Mouse (Mus musculus): ENCODE measurements around the gene Cfap46. TPM values are rescaled to one million over a fixed set of nuclear protein-coding genes. Genes with fewer than 3 reads are reported as not detected.

Cfap46 gene
- polyA plus RNA-seq, 1 experiment from 2014 or later = 1.7 TPM

DNA sequence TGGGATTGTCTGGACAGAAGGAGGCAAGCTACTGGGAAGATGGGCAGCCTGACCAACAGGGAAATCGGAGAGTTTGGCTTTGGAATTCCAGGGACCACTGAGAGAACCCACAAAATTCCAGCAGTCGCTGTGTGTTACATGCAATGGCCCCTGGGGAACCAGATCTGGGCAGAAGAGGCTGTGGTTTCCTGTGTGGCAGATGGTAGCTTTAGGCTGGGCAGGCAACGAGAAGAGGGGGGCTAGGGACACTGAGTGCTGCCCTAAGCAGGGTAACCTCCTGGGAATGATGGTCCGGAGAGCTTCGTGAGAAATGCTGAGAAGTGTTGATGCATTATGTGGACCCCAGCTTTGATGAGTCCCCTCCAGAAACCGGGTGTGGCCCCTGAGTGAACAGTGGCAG, 87.8 kb downstream of the Cfap46 start:
- Histone ChIP-seq H3K4me3 (ENCODE audit: low read depth, low read length) (no peak overlapping the region), H3K36me3 (ENCODE audit: insufficient read depth, low read length) (no peaks in the 10 kb centered on the region), H3K27me3 (replicated peaks; ENCODE audit: insufficient read depth, low read length) (no peaks in the 10 kb centered on the region), H3K9ac (replicated peaks; ENCODE audit: low read depth) (no peak overlapping the region), H3K27ac (ENCODE audit: low read length) (no peak overlapping the region), H3K4me2 (replicated peaks; ENCODE audit: low read depth, low read length) (no peak overlapping the region), H3K4me1 (ENCODE audit: insufficient read depth, low read depth, low read length) (no peaks in the 10 kb centered on the region), H3K9me3 (ENCODE audit: low read length) (no peaks in the 10 kb centered on the region)
- 64% methylated on average over 6 of the region's 6 CpGs for WGBS
- DNase-seq (ENCODE audit: low spot score) (no peak), ATAC-seq (no peak)
- no peak for TF ChIP-seq EP300 (IDR thresholded peaks at IDR 0.05)
- no peak for TF ChIP-seq CTCF (IDR thresholded peaks at IDR 0.05)

DNA sequence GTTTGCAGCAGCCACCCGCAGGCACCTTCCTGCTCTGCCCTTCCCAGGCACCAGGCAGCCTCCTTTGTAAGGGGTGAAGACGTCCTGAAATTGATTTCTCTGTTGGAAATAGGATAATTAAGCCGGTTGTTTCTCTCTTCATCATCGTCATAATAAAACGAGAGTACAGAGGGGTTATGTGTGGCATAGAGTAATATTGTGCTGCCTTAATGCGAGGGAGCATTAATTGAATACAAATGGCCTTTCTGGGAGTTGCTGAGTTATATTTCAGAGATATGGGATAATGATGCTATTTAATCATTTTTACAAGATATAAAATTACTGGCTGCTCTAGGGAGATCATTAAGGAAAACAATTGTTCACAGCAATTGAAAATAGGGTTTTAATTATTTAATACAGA, 88.3 kb downstream of the Cfap46 start:
- no peaks in the 10 kb centered on the region for H3K27me3 ChIP-seq (replicated peaks; ENCODE audit: insufficient read depth, low read length)
- H3K27ac ChIP-seq (ENCODE audit: low read length) = no peak overlapping the region
- WGBS = 68% methylated on average over 6 of the region's 6 CpGs
- H3K9ac ChIP-seq (replicated peaks; ENCODE audit: low read depth) = no peak overlapping the region
- no peak overlapping the region for H3K4me3 ChIP-seq (ENCODE audit: low read depth, low read length)
- TF ChIP-seq EP300 (IDR thresholded peaks at IDR 0.05) (no peak), CTCF (IDR thresholded peaks at IDR 0.05) (no peak)
- no peaks in the 10 kb centered on the region for H3K9me3 ChIP-seq (ENCODE audit: low read length)
- H3K36me3 ChIP-seq (ENCODE audit: insufficient read depth, low read length) = no peaks in the 10 kb centered on the region
- no peaks in the 10 kb centered on the region for H3K4me1 ChIP-seq (ENCODE audit: insufficient read depth, low read depth, low read length)
- DNase-seq (ENCODE audit: low spot score) (no peak), ATAC-seq (no peak)
- no peak overlapping the region for H3K4me2 ChIP-seq (replicated peaks; ENCODE audit: low read depth, low read length)

GRCm38 (mm10) chr7:139591311-139591710, 92.3 kb downstream of the Cfap46 start:
- Histone ChIP-seq H3K4me3 (ENCODE audit: low read depth, low read length) (no peak overlapping the region), H3K4me2 (replicated peaks; ENCODE audit: low read depth, low read length) (no peak overlapping the region), H3K9ac (replicated peaks; ENCODE audit: low read depth) (no peak overlapping the region), H3K9me3 (ENCODE audit: low read length) (no peaks in the 10 kb centered on the region), H3K36me3 (ENCODE audit: insufficient read depth, low read length) (no peaks in the 10 kb centered on the region), H3K27ac (ENCODE audit: low read length) (no peak overlapping the region), H3K27me3 (replicated peaks; ENCODE audit: insufficient read depth, low read length) (peaks cover 11% of the 10 kb centered on the region), H3K4me1 (ENCODE audit: insufficient read depth, low read depth, low read length) (no peaks in the 10 kb centered on the region)
- ATAC-seq = no peak
- 83% methylated on average over 5 of the region's 5 CpGs for WGBS
- DNase-seq (ENCODE audit: low spot score) = no peak
- TF ChIP-seq EP300 (IDR thresholded peaks at IDR 0.05) (no peak), CTCF (IDR thresholded peaks at IDR 0.05) (no peak)

DNA sequence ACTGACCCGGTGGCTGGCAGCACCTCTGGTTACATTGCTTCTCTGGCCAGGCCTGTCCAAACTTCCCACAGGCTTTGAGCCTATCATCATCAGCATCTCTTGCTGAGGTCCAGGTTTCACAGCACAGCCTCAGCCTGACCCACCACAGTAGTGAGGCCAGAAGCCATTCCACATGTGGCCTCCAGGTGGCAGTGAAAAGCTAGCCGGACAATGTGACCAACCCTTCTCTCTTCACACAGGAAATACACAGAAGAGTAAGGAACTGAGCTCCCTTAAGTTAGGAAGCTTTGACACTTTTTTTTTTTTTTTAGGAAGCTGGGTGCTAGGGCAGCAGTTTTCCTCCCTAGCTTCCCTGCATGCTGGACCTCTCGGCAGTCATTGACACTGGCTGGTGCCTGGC, 93.3 kb downstream of the Cfap46 start:
- 31% methylated on average over 3 of the region's 3 CpGs for WGBS
- peak; percentile 82 for TF ChIP-seq CTCF (IDR thresholded peaks at IDR 0.05)
- no peak for TF ChIP-seq EP300 (IDR thresholded peaks at IDR 0.05)
- ATAC-seq (no peak), DNase-seq (ENCODE audit: low spot score) (peak; percentile 42)
- Histone ChIP-seq H3K27me3 (replicated peaks; ENCODE audit: insufficient read depth, low read length) (peaks cover 20% of the 10 kb centered on the region), H3K4me2 (replicated peaks; ENCODE audit: low read depth, low read length) (no peak overlapping the region), H3K9ac (replicated peaks; ENCODE audit: low read depth) (no peak overlapping the region), H3K4me3 (ENCODE audit: low read depth, low read length) (no peak overlapping the region), H3K36me3 (ENCODE audit: insufficient read depth, low read length) (no peaks in the 10 kb centered on the region), H3K4me1 (ENCODE audit: insufficient read depth, low read depth, low read length) (no peaks in the 10 kb centered on the region), H3K27ac (ENCODE audit: low read length) (no peak overlapping the region), H3K9me3 (ENCODE audit: low read length) (no peaks in the 10 kb centered on the region)

- H3K4me3 ChIP-seq (ENCODE audit: low read depth, low read length) = no peak overlapping the region
- H3K4me1 ChIP-seq (ENCODE audit: insufficient read depth, low read depth, low read length) = peaks cover 3% of the 10 kb centered on the region; the same call in 1 of the 2 replicates
- TF ChIP-seq CTCF (IDR thresholded peaks at IDR 0.05) = no peak
- TF ChIP-seq EP300 (IDR thresholded peaks at IDR 0.05) = no peak
- H3K27ac ChIP-seq (ENCODE audit: low read length) = no peak overlapping the region
- no peak overlapping the region for H3K9ac ChIP-seq (replicated peaks; ENCODE audit: low read depth)
- no peaks in the 10 kb centered on the region for H3K9me3 ChIP-seq (ENCODE audit: low read length)
- peaks cover 41% of the 10 kb centered on the region for H3K27me3 ChIP-seq (replicated peaks; ENCODE audit: insufficient read depth, low read length)
- H3K4me2 ChIP-seq (replicated peaks; ENCODE audit: low read depth, low read length) = no peak overlapping the region
- no peaks in the 10 kb centered on the region for H3K36me3 ChIP-seq (ENCODE audit: insufficient read depth, low read length)
- ATAC-seq (no peak), DNase-seq (ENCODE audit: low spot score) (no peak)
- 44% methylated on average over 7 of the region's 7 CpGs for WGBS
These were observed 95.7 kb downstream of the Cfap46 start for GRCm38 (mm10) chr7:139587919-139588318.

DNA sequence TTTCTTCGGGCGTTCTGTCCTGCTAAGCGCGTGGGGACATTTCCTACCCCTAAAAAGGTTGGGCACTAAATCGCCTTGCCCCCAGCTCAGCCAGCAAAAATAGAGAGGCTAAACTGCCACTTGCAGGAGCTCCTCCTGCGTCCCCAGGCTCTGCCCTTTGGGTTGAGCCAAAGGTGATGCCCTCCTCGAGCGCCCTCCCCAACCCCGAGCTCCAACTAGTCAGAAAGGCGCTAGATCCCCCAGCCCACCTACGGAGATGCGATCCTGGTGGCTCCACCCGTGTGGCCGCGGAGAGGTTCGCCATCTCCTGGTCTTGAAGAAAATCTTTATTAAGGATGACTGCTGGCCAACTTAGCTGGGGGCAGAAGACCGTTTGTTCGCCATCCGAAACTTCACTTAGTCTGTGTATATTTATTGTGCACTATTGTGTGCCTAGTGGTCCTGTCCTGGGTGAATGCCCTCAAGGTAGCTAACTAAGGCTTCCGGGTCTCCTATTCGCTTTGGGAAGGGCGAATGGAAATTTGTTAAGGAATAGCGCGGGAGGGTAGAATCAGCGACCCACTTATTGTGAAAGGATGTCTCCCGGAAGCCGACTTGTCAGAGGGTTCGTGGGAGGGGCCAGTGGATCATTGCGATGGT, 98.3 kb downstream of the Cfap46 start:
- Histone ChIP-seq H3K27me3 (replicated peaks; ENCODE audit: insufficient read depth, low read length) (peaks cover 67% of the 10 kb centered on the region), H3K4me3 (ENCODE audit: low read depth, low read length) (no peak overlapping the region; the same call in 1 of the 2 replicates)
- ATAC-seq = no peak

More for the DNA sequence above, 98.3 kb downstream of the Cfap46 start:
- Histone ChIP-seq H3K4me2 (replicated peaks; ENCODE audit: low read depth, low read length) (peak overlapping the region; percentile 22; the same call in 1 of the 2 replicates), H3K36me3 (ENCODE audit: insufficient read depth, low read length) (no peaks in the 10 kb centered on the region), H3K27ac (ENCODE audit: low read length) (no peak overlapping the region), H3K9ac (replicated peaks; ENCODE audit: low read depth) (no peak overlapping the region), H3K4me1 (ENCODE audit: insufficient read depth, low read depth, low read length) (peaks cover 17% of the 10 kb centered on the region), H3K9me3 (ENCODE audit: low read length) (no peaks in the 10 kb centered on the region)
- no peak for DNase-seq (ENCODE audit: low spot score)
- TF ChIP-seq CTCF (IDR thresholded peaks at IDR 0.05) (no peak), EP300 (IDR thresholded peaks at IDR 0.05) (no peak)
- WGBS = 3% methylated on average over 29 of the region's 29 CpGs

All from lung, postnatal 0 days (tissue).